Mouse (Mus musculus) CD8-positive naive resting alpha-beta T cell, adult 57 days (primary cell): ENCODE measurements around the gene Abca5. TPM values are rescaled to one million over a fixed set of nuclear protein-coding genes. Genes with fewer than 3 reads are reported as not detected.

Source experiments
- total RNA-seq: library from RNA; stranded (reverse); gene quantifications from one replicate; pipeline ENCODE4 v1.2.4, GENCODE M21; 2023

The Abca5 gene
- 1.7 TPM for total RNA-seq

DNA sequence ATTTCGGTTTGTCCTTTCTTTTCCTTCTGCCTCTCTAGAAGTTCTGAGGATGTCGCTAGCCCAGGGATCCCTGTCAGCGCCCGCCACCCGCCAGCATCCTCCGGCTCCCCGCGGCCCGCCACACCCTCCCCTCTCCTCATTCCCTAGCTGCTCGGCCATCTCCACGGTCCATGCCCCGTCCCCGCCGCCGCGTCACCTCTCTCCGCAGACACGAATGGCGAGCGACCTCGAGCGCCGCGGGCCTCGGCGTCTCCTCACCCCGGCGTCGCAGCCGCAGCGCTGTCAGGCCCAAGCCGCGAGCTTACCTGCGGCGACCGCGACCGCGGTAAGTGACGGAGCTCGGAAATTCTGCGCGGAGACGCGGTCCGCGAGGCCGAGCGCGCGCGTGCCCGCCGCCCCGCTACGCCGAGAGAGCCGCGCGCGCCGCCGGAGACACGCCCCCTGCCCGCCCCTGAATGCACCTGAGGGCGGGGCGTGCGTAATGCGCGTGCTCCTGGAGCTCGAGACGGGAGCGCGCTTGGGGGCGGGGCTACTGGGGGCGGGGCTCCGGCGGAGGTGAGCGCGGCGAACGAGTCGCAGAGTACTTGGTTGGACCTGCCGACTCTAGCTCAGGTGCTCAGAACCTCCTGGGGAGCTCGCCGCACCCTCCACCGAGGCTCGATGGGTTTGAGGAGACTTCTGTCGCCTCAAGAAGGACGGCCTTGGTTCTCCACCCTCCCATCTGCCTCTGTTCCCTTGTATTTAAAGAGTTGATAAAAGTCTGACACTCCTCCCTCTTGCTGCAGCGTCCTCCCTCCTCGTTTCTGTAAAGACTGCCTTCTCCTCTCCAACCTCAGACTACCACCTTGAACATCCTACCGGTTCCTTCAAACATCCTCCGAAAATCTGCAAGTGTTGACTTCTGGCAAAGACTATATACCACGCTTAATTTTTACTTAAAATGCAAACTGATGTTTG lies at the start of gene Abca5:
Abca5 (minus strand) TSS at position 428 of the 957 bp plus-strand sequence.

GRCm38 (mm10) chr11:110251534-110251933 lies 86.0 kb downstream of the Abca5 start, which contains the start of gene Abca6:
TSS of gene Abca6 (minus strand) at chr11:110251776.

Other genes with a start within 250 kb of the Abca5 start
- gene Abca8a, start 241.7 kb downstream of the Abca5 start, total RNA-seq, result not detected
- gene Abca9, start 169.5 kb downstream of the Abca5 start, total RNA-seq, result 0.40 TPM
- gene Abca6, start 85.9 kb downstream of the Abca5 start, total RNA-seq, result 4.0 TPM
- 14.2 TPM for gene Map2k6, start 61.4 kb upstream of the Abca5 start, total RNA-seq